In the genomic region with DNA sequence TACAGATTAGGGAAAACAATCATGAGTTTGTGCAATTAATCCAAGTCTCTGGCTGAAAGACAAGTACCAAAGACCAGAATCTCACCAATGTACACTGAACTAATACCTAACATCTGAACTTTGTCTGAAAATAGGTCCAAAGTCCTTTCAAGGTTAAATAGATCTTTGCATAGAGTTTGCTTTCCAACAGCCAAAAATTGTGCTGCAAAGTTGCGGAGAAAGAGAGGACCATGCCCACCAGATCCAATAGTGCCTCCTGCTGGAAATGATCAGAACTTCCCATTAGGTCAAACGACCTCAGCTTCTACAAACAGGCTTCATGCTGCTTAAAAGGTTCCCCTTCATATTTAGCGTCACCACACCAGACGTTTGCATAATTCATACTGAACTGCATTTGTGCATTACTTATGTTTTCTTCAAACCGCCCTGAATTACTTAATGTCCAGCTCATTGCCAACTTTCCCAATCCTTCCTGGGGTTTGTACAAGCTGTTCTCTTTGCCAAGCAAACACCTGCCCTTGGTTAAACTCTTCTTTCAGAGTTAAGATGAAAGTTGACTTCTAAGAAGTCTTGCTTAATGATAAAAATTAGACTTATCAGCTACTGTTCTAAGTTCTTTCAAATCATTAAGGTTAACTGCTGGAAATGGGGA, we compare ENCODE assay signal across 10 mouse cellular contexts. TPM values are rescaled to one million over a fixed set of nuclear protein-coding genes. Genes with fewer than 3 reads are reported as not detected.
A peak's percentile ranks its signal among the peaks of the same experiment; 100 is the strongest.
DNase-seq lines count a peak whose midpoint lies in the region; ATAC-seq and TF ChIP-seq lines count a peak whose summit lies in the region.
"Had no signal": no experiment of that assay in that cellular context is flagged by ENCODE, and none has a peak within 500 bp of the region (broad histone marks: within the 10 kb centered on the region; RNA-seq: fewer than 3 reads in every experiment).

No protein-coding gene starts in this region.

- no peak overlapping the region for H3K4me3 ChIP-seq in heart, postnatal 0 days (ENCODE audit: low read depth, low read length)
- no peak overlapping the region for H3K4me3 ChIP-seq in heart, embryonic 12.5 days
- no peak overlapping the region for H3K4me3 ChIP-seq in embryonic facial prominence, embryonic 11.5 days (ENCODE audit: low read depth, low read length)

- no peaks in the 10 kb centered on the region for H3K27me3 ChIP-seq in heart, postnatal 0 days (ENCODE audit: control insufficient read depth, insufficient read depth, low read length)
- H3K27me3 ChIP-seq in heart, embryonic 12.5 days (replicated peaks): no peaks in the 10 kb centered on the region
- H3K27me3 ChIP-seq in embryonic facial prominence, embryonic 11.5 days (ENCODE audit: control insufficient read depth, insufficient read depth, low read length): no peaks in the 10 kb centered on the region
- H3K27me3 ChIP-seq: limb, embryonic 15.5 days had no signal

- intact Hi-C loops in left cerebral cortex, postnatal 10 days (cut with DNase I): loop anchor here (1.0 to 5.0 kb wide), 3 partner anchors 63 to 281 kb away; partner anchors contain the start of gene Fbxw2

- ATAC-seq in heart, postnatal 0 days (ENCODE audit: insufficient read depth, low read depth): no peak
- ATAC-seq in heart, embryonic 12.5 days (ENCODE audit: insufficient number of reproducible peaks, low FRiP score): no peak
- no peak for ATAC-seq in embryonic facial prominence, embryonic 11.5 days (replicated peaks; ENCODE audit: insufficient number of reproducible peaks, low FRiP score, low TSS enrichment, low read depth)

- WGBS in heart, postnatal 0 days: 53% methylated on average over 5 of the region's 5 CpGs
- 49% methylated on average over 5 of the region's 5 CpGs for WGBS in heart, embryonic 12.5 days
- WGBS in embryonic facial prominence, embryonic 11.5 days: 58% methylated on average over 5 of the region's 5 CpGs

- no peak overlapping the region for H3K9ac ChIP-seq in heart, postnatal 0 days (replicated peaks; ENCODE audit: low read depth, low read length)
- no peak overlapping the region for H3K9ac ChIP-seq in heart, embryonic 12.5 days
- no peak overlapping the region for H3K9ac ChIP-seq in embryonic facial prominence, embryonic 11.5 days (replicated peaks; ENCODE audit: low read length)

- no peaks in the 10 kb centered on the region for H3K4me1 ChIP-seq in heart, postnatal 0 days (ENCODE audit: control insufficient read depth, insufficient read depth)
- H3K4me1 ChIP-seq in heart, embryonic 12.5 days (replicated peaks): 0 out of 2 replicates have a peak, but pooled peaks cover 3% of the 10 kb centered on the region
- H3K4me1 ChIP-seq in embryonic facial prominence, embryonic 11.5 days (ENCODE audit: control insufficient read depth, insufficient read depth, low read length): no peaks in the 10 kb centered on the region

- no peaks in the 10 kb centered on the region for H3K36me3 ChIP-seq in heart, postnatal 0 days (replicated peaks; ENCODE audit: control insufficient read depth, insufficient read depth, low read length)
- no peaks in the 10 kb centered on the region for H3K36me3 ChIP-seq in heart, embryonic 12.5 days
- no peaks in the 10 kb centered on the region for H3K36me3 ChIP-seq in embryonic facial prominence, embryonic 11.5 days (replicated peaks; ENCODE audit: control insufficient read depth, insufficient read depth, low read depth, low read length)
- H3K36me3 ChIP-seq: limb, embryonic 15.5 days had no signal

- H3K27ac ChIP-seq in heart, postnatal 0 days (ENCODE audit: low read depth): no peak overlapping the region
- no peak overlapping the region for H3K27ac ChIP-seq in heart, embryonic 12.5 days (ENCODE audit: poor library complexity, severe bottlenecking)
- no peak overlapping the region for H3K27ac ChIP-seq in embryonic facial prominence, embryonic 11.5 days (replicated peaks; ENCODE audit: low read depth, low read length)

- no peaks in the 10 kb centered on the region for H3K9me3 ChIP-seq in heart, postnatal 0 days (replicated peaks; ENCODE audit: control insufficient read depth, low read length)
- no peaks in the 10 kb centered on the region for H3K9me3 ChIP-seq in heart, embryonic 12.5 days (replicated peaks)
- H3K9me3 ChIP-seq in embryonic facial prominence, embryonic 11.5 days (replicated peaks; ENCODE audit: control insufficient read depth, low read length): no peaks in the 10 kb centered on the region
- H3K9me3 ChIP-seq: limb, embryonic 15.5 days had no signal

- peak; percentile 40 for DNase-seq in heart, postnatal 0 days (ENCODE audit: low spot score)
- DNase-seq in urinary bladder, postnatal 14 days (ENCODE audit: low spot score): peak; percentile 14
- no peak for DNase-seq in urinary bladder, postnatal 36 days (ENCODE audit: low spot score in 2 of 2)
- peak; percentile 50 for DNase-seq in embryonic facial prominence, embryonic 11.5 days (ENCODE audit: low spot score)
- peak; percentile 77 for DNase-seq in lung, postnatal 25 days (ENCODE audit: low spot score)
- no peak for DNase-seq in left cerebral cortex, postnatal 10 days (ENCODE audit: extremely low spot score in 1 of 2, low spot score in 2 of 2)
- no peak for DNase-seq in adrenal gland, postnatal 25 days

- TF ChIP-seq CTCF in heart, postnatal 0 days (IDR thresholded peaks at IDR 0.05; ENCODE audit: low read depth): peak; percentile 49

- no peak for TF ChIP-seq EP300 in heart, postnatal 0 days (IDR thresholded peaks at IDR 0.05; ENCODE audit: low read depth)

- no peak overlapping the region for H3K4me2 ChIP-seq in heart, postnatal 0 days (ENCODE audit: low read depth, low read length)
- H3K4me2 ChIP-seq in heart, embryonic 12.5 days: no peak overlapping the region
- no peak overlapping the region for H3K4me2 ChIP-seq in embryonic facial prominence, embryonic 11.5 days (ENCODE audit: low read depth, low read length)

RNA-seq across cellular contexts. Expression of gene Cntrl, which starts 1.2 kb away (rescaled TPM):
- total RNA-seq in heart, postnatal 0 days (2014; rRNA removed; ENCODE audit: low replicate concordance): 5.8 and 17.7 TPM in 2 replicates
- 8.6 and 9.1 TPM in 2 replicates for polyA plus RNA-seq in heart, postnatal 0 days (2015; fragmentation: Nextera tagmentation; extraction: Ambion mirVana)
- polyA plus RNA-seq in heart, embryonic 12.5 days (2016; fragmentation: Nextera tagmentation; extraction: Ambion mirVana): 22.0 and 23.0 TPM in 2 replicates
- polyA plus RNA-seq in embryonic facial prominence, embryonic 11.5 days (2014; fragmentation: Nextera tagmentation; extraction: Ambion mirVana): 31.3 and 32.7 TPM in 2 replicates
- total RNA-seq in left cerebral cortex, postnatal 10 days (2021): 10 to 100 TPM in 1 of 2 experiments, 1 to 10 TPM in 1; 9.4 to 12.6 TPM
- total RNA-seq in adrenal gland, postnatal 25 days (2021): 26.8 and 28.4 TPM in 2 replicates

RNA-seq across cellular contexts. Expression of gene AI182371, which starts 6.8 kb away (rescaled TPM):
- 0.46 TPM in 1 of 2 replicates, not detected in the other for total RNA-seq in heart, postnatal 0 days (2014; rRNA removed; ENCODE audit: low replicate concordance)
- 0.10 and 0.20 TPM in 2 replicates for polyA plus RNA-seq in heart, postnatal 0 days (2015; fragmentation: Nextera tagmentation; extraction: Ambion mirVana)
- 0.31 and 0.47 TPM in 2 replicates for polyA plus RNA-seq in heart, embryonic 12.5 days (2016; fragmentation: Nextera tagmentation; extraction: Ambion mirVana)
- polyA plus RNA-seq in embryonic facial prominence, embryonic 11.5 days (2014; fragmentation: Nextera tagmentation; extraction: Ambion mirVana): 0.13 TPM in 1 of 2 replicates, not detected in the other
- total RNA-seq in left cerebral cortex, postnatal 10 days (2021): not detected
- total RNA-seq in adrenal gland, postnatal 25 days (2021): 1.0 and 3.5 TPM in 2 replicates

RNA-seq across cellular contexts. Expression of gene Hc, which starts 46.9 kb away (rescaled TPM):
- 0.04 TPM in 1 of 2 replicates, not detected in the other for total RNA-seq in heart, postnatal 0 days (2014; rRNA removed; ENCODE audit: low replicate concordance)
- polyA plus RNA-seq in heart, postnatal 0 days (2015; fragmentation: Nextera tagmentation; extraction: Ambion mirVana): 0.12 TPM in 1 of 2 replicates, not detected in the other
- polyA plus RNA-seq in heart, embryonic 12.5 days (2016; fragmentation: Nextera tagmentation; extraction: Ambion mirVana): 0.17 TPM in 1 of 2 replicates, not detected in the other
- polyA plus RNA-seq in embryonic facial prominence, embryonic 11.5 days (2014; fragmentation: Nextera tagmentation; extraction: Ambion mirVana): 0.38 TPM in 1 of 2 replicates, not detected in the other
- total RNA-seq in left cerebral cortex, postnatal 10 days (2021): under 1 TPM; 0.45 to 0.65 TPM
- total RNA-seq in adrenal gland, postnatal 25 days (2021): 3.1 TPM in 1 of 2 replicates, not detected in the other
- polyA plus RNA-seq: embryonic facial prominence, embryonic 14.5 days had no signal

Comparison
In these comparisons a context has a peak if more than half of its experiments do, and no peak if none do; other contexts are left out.
1. DNase-seq: peak in heart, postnatal 0 days (single experiment), urinary bladder, postnatal 14 days (single experiment), embryonic facial prominence, embryonic 11.5 days (single experiment) and lung, postnatal 25 days (single experiment); none in urinary bladder, postnatal 36 days (0 of 2), left cerebral cortex, postnatal 10 days (0 of 2) and adrenal gland, postnatal 25 days (single experiment).